Mouse (Mus musculus) adrenal gland, adult 2 months (tissue): ENCODE measurements around the gene Igfbp1. TPM values are rescaled to one million over a fixed set of nuclear protein-coding genes. Genes with fewer than 3 reads are reported as not detected.
A peak's percentile ranks its signal among the peaks of the same experiment; 100 is the strongest.

Experiments
- DNase-seq: peaks from one replicate; pipeline ENCODE4 v3.0.0; 2021
- long read RNA-seq: library from polyadenylated mRNA; stranded (forward); transcript quantifications from one replicate; pipeline ENCODE4 v2.0.0, GENCODE M21; 2021
- polyA plus RNA-seq: library from polyadenylated mRNA; depleted of rRNA; stranded (reverse); fragments of >200 nt; gene quantifications from 2 replicates; pipeline ENCODE4 v1.2.3, GENCODE M21; 2012; rRNA removed
- total RNA-seq, 2 experiments: library from RNA; stranded (reverse); gene quantifications; 2 replicates each; pipeline ENCODE4 v1.2.3; 2021

Igfbp1 gene
- under 1 TPM in 1 of 2 experiments, not detected in 1; 0.43 TPM for total RNA-seq
- 0.15 TPM in 1 of 2 replicates, not detected in the other for polyA plus RNA-seq
- long read RNA-seq, result 0 reads

DNA sequence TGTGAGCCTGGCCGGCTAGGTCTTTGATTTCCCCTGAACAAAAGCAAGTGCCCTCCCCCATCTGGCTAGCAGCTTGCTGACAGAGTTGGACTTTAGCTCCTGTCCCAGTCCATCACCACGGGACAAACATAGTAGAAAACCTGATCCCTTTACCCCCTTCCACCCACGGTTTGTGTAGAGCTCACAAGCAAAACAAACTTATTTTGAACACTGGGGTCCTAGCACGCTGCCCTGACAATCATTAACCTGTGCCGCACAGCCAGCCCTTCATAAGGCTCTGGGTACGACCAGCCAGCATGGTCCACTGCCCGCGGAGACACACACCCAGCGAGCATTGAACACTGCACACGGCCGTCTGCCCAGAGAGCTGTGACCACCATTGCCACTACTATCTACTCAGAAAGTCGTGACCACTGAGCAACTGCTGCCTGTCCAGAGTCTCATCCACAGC lies at the start of gene Igfbp1:
TSS of gene Igfbp1 (plus strand) at position 292 of the 451 bp plus-strand sequence.
- no peak for DNase-seq

DNA sequence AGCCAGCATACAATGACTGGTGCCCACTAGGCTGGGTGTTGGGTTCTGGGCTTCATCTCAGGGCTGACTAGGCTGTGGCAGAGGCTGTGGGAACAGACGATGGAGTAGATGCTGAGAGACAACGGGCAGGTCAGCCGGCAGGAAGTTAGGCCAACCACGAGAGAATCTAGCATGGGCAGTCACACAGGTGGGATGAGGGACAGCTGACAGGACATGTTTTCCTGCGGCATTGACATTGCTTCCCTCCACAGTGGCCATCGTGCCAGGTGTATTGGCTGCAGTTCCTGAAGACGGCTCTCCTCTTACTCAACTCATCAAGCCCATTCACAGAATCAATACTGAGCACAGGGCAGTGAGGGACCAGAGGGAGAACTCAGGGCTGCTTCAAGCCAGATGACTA lies 49.6 kb upstream of the Igfbp1 start:
- DNase-seq, result no peak

DNA sequence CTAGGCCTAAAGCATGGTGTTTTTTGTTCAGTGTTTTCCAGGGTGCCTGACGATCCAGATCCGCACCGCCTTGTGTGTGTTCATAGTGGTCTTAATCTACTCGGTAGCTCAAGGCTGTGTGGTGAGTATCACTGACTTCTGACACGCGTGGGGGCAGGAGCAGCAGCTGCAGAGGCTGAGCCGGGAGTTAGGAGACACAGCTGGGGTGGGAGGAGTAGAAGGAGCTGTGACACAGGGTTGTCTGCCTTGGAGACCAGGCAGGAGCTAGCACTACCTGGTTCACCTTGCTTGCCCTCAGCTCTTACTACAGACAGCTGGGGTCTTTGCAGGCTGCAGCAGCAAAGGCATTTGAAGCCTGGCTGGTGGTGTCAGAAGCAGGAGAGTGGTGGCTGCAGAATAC lies 48.1 kb upstream of the Igfbp1 start:
- no peak for DNase-seq

DNA sequence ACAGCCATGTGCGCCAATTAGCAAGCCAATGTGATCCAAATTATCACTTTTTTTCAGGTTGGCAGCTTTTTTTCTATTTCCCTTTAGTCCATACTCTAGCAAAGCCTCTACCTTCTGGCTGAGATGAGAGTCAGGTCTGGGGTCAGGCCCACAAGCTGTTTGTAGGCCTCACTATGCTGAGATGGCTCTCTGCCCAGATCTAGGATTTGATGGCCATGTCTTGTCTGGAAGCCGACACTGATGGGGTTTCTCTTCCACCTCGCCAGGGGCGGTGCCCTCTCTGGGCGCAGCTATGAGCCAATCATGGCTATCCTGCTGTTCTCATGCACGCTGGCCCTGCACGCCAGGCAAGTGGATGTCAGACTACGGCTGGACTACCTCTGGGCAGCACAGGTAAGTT lies 47.1 kb upstream of the Igfbp1 start:
- DNase-seq, result no peak

DNA sequence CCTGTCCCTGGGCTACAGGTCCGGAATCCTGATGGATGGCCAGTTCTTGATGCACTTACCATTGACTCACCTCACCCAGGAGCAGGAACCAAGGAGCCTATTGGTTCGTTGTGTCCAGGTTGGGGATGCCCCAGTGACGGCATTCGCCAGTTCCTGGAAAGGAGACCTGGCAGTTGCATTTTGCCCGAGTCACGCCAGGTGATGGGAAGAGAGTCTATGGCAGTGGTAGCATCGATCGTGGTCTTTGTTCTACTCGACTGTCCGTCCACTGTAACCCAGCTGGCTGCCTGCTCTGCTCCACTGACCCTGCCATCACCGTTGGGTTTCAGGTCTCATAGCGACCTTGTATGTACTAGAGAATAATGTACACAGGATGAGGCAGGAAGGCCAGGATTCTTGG lies 45.2 kb upstream of the Igfbp1 start:
- DNase-seq, result no peak

DNA sequence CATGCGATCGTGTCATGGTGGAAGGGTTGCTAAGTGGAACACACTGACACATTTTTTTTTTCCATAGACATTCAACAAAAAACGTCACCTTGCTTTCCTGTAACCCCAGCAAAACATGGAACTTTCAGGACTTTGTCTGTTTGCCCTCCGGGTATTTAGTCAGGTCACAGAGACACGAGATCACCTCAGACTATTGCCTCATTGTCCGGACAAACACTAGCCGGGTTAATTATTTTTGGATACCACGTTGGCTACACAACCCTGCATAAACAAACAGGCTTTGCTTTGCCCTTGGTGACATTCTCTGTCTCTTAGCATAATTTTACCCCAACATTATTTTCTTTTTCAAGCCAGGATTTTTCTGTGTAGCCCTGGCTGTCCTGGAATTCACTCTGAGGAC lies 44.5 kb upstream of the Igfbp1 start:
- DNase-seq, result no peak

DNA sequence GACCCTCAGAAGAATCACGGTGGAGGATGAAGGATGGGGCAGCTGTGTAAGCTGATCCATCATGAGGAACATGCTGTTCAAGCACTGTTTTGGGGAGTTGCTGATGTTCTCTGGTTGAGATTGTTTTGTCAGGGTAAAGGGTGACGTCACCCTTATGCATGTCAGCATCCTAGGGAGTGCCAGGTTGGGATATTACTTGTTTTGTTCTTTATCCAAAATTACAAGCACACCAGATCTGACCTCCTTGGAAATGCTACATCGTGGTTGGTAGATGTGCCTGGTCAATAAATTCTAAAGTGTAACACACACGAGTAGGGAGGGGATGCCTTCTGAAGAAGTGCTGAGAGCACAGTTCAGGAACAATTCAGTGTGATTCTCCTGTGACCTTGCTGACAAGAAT lies 41.2 kb upstream of the Igfbp1 start:
- no peak for DNase-seq

DNA sequence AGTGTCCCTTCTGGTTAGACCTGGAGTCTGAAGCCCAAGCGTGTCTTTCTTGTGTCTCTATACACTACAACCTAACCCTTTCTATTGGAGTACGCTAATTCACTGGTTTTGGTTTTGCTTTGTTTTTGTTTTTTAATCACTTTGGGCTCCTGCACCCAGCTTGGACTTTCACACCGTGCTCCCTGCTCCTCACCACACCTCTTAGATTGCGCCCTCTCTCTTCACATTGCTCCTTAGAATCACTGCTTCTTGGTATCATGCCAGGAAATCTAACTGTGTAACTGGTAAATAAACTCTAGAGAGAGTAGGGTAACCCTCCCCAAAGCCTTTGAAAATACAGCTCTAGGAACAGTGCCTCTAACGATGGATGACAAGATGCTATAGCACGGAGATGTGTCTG lies 39.4 kb upstream of the Igfbp1 start:
- no peak for DNase-seq

DNA sequence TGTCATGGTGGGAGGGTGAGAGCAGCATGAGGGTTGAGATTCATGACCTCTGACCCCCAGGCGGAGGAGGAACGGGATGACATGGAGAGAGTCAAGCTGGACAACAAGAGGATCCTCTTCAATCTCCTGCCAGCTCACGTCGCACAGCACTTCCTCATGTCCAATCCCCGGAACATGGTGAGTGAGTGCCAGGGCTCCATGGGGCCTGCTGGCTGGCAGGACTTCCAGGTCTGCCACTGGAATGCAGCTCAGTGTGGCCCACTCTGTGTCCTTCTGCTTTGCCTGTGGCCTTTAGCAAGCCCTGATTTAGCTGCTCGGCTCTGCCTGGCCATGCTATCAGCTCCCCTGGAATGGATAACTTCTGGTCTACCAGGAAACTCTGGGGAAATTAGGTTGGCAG lies 37.4 kb upstream of the Igfbp1 start:
- no peak for DNase-seq

DNA sequence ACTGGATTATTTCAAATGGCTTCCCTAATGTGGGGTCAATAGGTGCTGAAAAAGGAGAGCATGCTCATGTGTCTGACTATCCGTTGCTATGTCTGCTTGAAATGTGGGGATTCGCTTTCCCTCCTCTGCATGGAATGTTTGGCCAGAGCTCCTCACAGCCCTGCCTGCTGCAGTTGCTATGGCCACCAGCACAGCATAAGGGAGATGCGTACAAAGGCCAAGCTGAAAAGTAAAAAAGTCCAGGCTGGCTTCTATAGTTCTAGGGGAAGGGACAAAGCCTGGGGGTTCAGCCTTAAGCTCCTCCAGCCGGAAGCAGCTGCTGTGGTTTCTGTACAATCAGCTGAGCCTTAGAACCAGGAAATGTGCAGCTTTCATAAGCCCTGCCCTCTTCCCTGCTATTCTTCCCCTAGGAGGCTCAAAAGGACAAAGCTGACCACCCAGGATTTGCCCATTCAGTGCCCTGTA lies 36.9 kb upstream of the Igfbp1 start:
- DNase-seq, result no peak

DNA sequence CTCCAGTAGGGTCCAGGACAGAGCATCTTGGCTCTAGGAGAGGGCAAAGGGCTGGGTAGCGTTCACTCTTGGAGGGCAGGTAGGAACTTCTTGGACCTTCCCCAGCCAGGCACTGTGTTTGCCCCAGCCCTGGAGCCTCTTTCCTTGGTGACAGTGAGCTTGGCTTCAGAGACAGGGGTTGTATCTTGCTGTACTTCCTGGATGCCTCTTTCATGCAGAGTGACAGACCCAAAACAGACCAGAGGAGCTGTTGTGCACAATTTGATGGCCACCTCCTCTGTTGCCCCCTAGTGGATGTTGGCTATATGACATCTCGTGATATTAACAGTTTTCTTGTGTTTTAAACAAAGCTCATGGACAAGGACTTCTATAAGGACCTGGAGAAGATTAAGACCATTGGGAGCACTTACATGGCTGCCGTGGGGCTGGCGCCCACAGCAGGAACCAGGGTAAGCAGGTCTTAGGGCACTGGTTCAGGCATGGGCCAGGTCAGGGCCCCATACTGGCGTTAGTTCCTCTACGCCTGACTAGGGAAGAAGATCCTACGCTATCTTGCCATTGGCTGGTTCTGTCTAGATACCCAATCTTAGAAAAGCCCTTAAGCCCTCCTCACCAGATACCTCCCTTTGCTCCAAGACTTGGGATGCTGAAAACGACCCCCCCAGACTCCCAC lies 35.9 kb upstream of the Igfbp1 start:
- DNase-seq, result no peak

DNA sequence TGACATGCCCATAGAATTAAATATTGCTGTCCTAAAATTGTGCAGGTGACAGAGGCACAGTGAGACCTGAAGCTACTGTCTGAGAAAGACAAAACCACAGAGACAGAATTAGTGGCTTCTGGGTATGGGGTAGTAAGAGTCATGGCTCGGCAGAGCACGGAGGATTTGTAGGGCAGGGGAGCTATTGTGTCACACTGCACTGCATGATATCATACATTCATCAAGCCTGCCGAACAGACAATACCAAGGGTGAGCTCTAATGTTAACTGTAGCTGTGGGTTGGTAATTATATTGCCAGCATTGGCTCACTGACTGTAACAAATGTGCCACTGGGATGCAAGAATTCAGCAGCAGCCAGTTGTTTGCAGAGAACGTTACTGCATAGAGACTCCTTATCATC lies 33.2 kb upstream of the Igfbp1 start:
- DNase-seq, result no peak

DNA sequence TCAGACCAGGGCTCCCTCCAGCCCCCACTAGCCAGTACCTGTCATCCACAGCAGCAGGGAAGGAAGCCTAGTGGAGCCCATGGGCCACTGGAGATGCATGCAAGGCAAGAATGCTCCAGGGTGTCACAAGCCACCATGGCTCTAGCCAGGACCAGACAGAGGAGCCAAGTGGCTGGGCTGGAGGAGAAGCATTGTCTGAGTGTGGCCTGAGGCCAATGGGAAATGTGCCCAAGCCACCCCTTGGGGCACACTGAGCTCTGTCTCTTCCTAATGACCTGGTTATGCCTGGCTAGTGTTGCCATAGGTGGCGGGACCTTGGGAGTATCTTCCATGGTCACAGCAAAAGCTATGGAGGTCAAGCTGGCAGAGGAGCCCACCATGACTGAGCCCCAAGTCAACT lies 27.9 kb upstream of the Igfbp1 start:
- no peak for DNase-seq

DNA sequence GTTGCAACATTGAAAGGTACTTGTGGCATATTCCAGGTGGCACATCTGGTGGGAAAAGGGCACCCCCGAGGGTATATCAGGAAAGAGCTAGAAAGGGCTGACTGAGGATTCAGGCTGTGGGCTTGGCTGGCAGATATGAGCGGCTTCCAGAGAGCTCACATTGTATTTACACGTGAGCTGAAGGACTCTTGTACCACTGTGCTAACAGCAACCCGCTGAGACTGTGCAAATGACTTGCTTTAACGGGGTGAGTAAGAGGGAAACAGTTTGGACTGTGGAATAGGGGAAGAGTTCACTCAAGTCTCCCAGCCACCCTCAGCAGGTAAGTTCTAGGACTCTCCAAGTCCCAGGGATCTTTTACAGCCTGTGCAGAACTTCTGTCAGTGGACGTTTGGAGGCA lies 23.9 kb upstream of the Igfbp1 start:
- no peak for DNase-seq

DNA sequence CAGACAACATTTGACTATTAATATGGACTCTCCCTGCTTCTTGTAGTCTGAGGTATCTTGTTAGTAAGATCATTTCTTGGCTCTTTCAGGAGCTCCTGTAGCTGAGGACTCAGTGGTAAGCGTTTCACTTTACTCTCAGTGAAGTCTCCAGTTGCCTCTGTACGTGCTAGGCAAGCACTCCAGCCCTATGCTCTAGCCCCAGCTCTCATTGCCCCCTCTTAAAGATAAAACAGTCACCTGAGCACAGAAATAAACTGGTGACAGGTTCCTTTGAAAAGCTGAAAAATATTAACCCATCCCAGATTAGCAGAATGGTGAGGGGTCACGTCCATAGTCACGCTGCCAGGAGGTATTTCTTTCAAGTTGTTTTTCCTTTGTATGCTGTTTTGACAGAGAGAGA lies 18.9 kb upstream of the Igfbp1 start:
- DNase-seq, result no peak

DNA sequence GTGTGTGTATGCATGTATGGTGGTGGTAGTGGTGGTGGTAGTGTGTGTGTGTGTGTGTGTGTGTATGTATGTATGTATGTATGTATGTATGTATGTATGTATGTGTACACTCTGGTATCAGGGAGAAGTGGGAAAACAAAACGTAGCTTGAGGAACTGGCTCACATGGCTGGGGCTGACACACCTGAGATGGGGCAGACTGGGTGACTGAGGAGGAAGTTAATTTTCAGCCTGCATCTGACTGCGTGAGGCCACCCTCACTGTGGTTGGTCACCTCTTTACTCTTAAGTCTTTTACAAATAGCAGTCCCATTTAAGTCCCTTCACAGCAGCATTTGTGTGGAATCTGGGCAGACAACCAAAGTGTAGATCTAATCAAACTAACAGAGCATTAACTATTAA lies 18.3 kb upstream of the Igfbp1 start:
- DNase-seq, result no peak

DNA sequence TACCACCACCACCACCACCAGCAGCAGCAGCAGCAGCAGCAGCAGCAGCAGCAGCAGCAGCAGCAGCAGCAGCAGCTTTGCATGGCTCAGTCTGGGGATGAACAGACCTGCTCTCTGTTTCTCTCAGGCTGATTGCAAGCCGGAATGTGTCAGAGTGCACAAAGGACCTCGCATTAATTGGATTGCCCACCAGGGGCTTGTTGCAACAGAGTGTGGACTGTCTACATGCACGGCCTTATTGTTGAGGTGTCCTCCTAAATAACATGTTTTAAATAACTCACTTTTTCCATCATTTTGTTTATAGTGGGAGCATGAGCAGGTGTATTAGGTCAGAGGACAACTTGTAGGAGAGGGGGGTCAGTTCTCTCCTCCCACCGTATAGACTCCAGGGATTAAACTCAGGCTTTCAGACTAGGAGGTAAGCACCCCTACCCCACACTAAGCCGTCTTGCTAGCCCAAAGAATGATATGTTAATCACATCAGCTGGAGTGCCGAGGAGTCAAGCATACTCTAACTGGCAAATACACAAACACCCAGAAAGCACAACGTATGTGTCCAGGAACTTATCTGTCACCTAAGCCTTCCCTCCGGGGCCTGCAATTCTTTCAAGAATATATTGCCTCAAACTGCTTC lies 15.1 kb upstream of the Igfbp1 start:
- no peak for DNase-seq

DNA sequence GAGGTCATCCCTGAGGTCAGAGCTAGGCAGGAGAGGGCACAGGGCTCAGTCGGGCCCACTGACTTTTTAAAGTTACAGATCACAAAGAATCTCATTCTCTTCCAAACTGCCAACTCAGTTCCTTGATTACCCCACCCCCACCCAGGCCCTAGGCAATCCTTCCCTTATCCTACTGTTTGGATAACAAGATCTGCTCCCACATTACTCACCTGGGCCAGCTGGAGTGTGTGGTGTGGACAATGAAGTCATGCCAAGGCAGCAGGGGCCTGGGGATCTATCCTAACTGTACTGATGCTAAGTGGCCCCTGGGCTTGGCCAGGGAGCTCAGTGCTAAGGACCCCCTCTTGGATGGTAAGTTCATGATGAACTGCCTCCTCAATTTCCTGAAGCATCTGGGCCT lies 13.2 kb upstream of the Igfbp1 start:
- DNase-seq, result no peak

DNA sequence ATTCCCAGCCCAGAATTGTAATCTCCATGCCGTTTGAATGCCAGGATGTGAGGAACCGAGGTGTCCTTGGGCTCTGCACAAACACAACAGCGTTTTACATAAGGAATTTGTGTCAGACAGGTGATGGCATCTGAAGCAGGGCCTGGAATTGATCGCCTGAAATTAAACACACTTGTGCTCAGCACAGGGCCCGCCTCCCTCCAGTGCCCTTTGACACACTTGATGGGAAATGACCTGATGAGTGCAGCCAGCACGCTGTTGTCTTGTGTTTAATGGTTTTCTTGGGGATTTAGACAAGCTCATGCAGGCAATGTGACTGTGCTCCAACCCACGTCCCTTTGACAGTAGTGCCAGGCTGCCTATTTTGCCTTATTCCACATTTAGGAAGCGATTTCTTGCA lies 10.1 kb upstream of the Igfbp1 start:
- DNase-seq, result no peak

DNA sequence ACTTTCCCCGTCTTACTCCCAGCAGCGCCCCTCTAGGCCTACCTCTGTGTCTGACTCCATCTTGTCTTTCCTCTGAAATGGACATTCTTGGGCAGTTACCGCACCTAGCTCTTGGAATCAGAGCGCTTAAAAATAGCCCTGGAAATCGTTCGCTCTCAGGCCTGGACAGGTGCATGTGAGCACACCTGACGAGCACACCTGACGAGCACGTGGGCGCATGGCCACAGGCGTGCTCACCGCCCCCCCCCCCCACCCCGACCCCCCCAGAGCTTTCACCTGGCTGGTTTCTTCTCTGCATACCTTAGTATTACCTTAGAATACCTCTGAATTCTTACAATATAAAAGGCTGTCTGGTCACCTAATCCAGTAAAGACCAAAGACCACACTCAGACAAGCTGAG lies 9.1 kb upstream of the Igfbp1 start, which contains the start of gene Gm11985:
TSS of gene Gm11985 (minus strand) at position 101 of the 400 bp plus-strand sequence.
- DNase-seq, result no peak

DNA sequence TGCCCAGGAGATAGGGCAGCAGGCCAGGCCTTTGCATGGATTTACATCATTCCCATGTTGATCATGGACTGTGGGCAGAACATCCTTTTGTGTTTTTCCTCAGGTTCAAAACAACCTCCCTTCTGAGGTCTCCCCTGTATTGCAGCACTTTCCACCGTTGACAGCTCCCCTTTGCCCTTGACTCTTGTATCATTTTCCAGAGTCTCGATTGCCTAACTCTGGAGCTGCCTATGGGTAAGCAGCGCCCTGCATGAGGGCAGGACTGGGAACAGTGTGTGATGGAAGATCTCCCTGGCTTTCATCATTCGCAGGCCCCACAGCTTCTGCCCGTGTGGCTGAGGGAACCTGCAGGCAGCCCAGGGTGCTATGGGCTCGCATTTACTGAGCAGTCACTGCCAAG lies 4.9 kb upstream of the Igfbp1 start:
- DNase-seq, result peak; percentile 17

DNA sequence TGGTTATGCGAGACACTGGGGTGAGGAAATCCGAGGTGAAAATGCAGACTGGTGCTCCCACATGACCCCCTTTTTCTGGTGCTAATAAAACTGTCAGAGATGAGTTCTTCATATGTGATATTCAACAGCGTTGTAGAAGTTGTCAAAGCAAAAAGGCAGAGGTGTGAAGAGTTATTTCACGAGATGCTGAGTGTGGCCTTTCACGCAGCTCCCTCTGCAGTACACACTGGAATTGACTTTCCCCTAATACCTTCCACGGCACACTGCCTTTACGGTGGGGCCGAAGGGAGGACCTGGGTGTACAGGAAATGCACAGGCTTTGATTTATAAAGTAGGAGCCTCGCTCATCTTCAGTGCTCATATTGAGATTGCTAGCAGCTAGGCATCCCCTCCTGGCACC lies 4.4 kb upstream of the Igfbp1 start:
- no peak for DNase-seq

DNA sequence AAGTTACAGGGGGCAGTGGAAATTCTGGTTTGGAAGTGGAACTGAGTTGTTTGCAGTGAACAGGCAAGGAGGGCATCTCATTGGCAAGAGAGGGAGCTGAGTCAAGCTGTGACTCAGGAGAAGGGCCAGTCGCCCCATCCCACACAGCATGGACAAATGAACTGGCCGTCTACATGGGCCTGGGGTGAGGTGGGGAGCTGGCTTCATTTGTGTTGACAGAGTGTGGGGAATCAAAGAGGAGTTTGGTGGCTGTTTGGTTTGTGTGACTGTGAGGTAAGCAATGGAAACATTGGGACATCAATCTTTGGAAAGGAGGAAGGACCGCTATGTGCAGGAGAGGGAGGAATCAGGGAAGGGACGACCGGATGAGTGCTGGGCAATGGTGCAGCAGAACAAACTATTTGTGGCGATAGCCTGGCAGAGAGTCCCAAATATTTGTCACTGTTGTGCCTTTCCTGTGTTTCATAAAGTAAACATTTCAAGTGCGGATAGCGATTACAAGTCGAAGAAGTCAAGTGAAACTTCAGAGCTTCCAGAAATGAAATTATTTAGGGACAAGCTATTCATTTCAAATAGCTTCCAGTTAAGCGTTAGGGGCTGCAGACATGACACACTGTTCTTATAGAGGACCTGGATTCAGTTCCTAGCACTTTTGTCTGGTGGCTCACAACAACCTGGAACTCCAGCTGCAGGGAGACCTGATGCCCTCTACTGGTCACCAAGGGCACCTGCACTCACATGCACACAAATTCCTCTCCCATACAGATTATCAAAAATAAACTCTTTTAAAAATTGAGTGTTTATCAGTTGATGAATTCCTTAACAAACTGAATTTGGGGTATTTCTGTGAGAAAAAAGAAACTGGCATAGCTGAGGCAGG lies 2.9 kb upstream of the Igfbp1 start:
- DNase-seq, result no peak
